Mouse (Mus musculus): ENCODE measurements around the gene Ercc5. TPM values are rescaled to one million over a fixed set of nuclear protein-coding genes. Genes with fewer than 3 reads are reported as not detected.

The Ercc5 gene
- polyA plus RNA-seq, 1 experiment from 2014 or later, result 47.6 TPM

DNA sequence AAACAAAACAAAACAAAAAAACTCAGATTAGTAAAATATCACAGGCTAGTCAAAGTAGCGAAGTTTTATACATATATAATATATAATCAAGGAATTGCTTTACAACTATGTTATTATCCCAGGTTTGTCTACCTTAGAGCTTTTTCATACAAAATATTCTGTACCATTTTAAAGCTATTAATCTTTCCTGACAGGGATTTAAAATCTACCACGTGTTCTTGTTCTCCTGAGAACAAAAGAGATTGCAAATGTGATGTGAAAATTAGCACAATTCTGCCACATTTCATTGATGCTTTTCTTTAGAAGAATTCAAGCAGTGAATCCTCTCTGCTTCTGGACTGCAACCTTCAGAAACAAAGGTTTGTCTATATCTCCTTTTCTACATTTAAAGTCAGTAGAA lies 66.9 kb downstream of the Ercc5 start:
- Histone ChIP-seq H3K9me3 (ENCODE audit: control insufficient read depth, low read length) (no peaks in the 10 kb centered on the region), H3K4me2 (replicated peaks; ENCODE audit: low read depth, low read length) (no peak overlapping the region), H3K36me3 (ENCODE audit: control insufficient read depth, insufficient read depth, low read length) (no peaks in the 10 kb centered on the region), H3K4me3 (ENCODE audit: low read depth, low read length) (no peak overlapping the region), H3K27me3 (ENCODE audit: control insufficient read depth, insufficient read depth, low read length) (no peaks in the 10 kb centered on the region), H3K27ac (ENCODE audit: low read depth, low read length) (no peak overlapping the region), H3K4me1 (replicated peaks; ENCODE audit: control insufficient read depth, insufficient read depth, low read length) (no peaks in the 10 kb centered on the region), H3K9ac (ENCODE audit: low read depth, low read length) (no peak overlapping the region)
- ATAC-seq (ENCODE audit: low FRiP score), result no peak
- no peak for DNase-seq (ENCODE audit: low spot score)
- 50% methylated on average over 2 of the region's 2 CpGs for WGBS

DNA sequence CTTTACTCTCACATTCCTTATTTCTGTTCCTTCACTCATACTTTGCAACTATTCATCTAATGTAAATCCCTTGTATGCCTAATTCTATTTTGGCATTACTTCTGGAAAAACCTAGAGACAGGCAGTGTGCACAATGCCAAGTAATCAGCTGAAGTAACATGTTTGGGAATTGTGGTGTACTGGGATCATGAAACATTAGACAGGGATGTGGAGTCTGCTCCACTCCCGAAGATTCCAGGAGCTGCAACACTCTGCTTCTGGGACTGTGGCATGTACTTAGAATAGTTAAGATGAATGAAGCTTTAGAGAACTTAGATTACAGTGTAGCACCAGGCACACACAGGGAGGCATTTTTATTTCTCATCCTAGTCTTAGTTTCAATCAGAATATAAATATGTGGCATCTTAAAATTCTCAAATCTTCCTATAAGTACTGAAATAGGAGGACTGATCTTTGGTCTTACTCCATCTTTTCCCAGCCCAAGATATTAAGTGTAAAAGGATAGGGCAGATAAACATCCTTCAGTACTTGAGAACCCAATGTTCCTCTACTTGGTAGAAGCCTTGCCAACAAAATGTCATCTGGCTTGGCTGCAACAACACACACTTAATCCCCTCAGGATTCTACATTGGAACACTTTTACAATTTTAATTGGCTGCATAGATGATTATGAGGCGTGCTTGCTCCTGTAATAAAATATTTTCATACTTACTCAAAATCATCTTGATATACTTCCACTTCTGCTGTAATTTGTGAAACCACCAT lies 69.0 kb downstream of the Ercc5 start:
- Histone ChIP-seq H3K27ac (ENCODE audit: low read depth, low read length) (no peak overlapping the region), H3K4me2 (replicated peaks; ENCODE audit: low read depth, low read length) (no peak overlapping the region), H3K4me1 (replicated peaks; ENCODE audit: control insufficient read depth, insufficient read depth, low read length) (no peaks in the 10 kb centered on the region), H3K36me3 (ENCODE audit: control insufficient read depth, insufficient read depth, low read length) (no peaks in the 10 kb centered on the region), H3K4me3 (ENCODE audit: low read depth, low read length) (no peak overlapping the region), H3K9me3 (ENCODE audit: control insufficient read depth, low read length) (no peaks in the 10 kb centered on the region), H3K9ac (ENCODE audit: low read depth, low read length) (no peak overlapping the region), H3K27me3 (ENCODE audit: control insufficient read depth, insufficient read depth, low read length) (no peaks in the 10 kb centered on the region)
- 88% methylated on average over 2 of the region's 2 CpGs for WGBS
- DNase-seq (ENCODE audit: low spot score) (no peak), ATAC-seq (ENCODE audit: low FRiP score) (no peak)

DNA sequence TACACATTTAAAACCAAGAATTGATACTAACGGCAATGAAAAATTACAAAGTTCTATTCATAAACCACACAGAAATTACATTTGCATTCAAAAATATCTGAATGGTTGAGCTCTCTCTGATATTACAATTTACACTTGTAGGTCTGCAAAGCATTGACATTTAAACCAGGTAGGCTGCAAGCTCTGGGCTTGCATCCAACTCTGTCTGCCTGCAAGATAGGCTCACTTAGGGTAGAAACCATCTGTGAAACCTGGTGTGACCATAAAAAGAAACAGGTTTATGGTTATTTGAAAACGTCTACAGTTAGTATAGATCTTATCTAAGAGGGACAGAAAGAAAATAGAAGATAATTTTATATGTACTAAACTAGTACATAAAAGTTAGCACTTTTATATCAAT lies 69.6 kb downstream of the Ercc5 start:
- ATAC-seq (ENCODE audit: low FRiP score) (no peak), DNase-seq (ENCODE audit: low spot score) (no peak)
- no peaks in the 10 kb centered on the region for H3K9me3 ChIP-seq (ENCODE audit: control insufficient read depth, low read length)
- H3K9ac ChIP-seq (ENCODE audit: low read depth, low read length), result no peak overlapping the region
- no peaks in the 10 kb centered on the region for H3K4me1 ChIP-seq (replicated peaks; ENCODE audit: control insufficient read depth, insufficient read depth, low read length)
- WGBS, result 84% methylated on average over 2 of the region's 2 CpGs
- H3K27ac ChIP-seq (ENCODE audit: low read depth, low read length), result no peak overlapping the region
- no peaks in the 10 kb centered on the region for H3K27me3 ChIP-seq (ENCODE audit: control insufficient read depth, insufficient read depth, low read length)
- H3K4me3 ChIP-seq (ENCODE audit: low read depth, low read length), result no peak overlapping the region
- no peak overlapping the region for H3K4me2 ChIP-seq (replicated peaks; ENCODE audit: low read depth, low read length)
- H3K36me3 ChIP-seq (ENCODE audit: control insufficient read depth, insufficient read depth, low read length), result no peaks in the 10 kb centered on the region

DNA sequence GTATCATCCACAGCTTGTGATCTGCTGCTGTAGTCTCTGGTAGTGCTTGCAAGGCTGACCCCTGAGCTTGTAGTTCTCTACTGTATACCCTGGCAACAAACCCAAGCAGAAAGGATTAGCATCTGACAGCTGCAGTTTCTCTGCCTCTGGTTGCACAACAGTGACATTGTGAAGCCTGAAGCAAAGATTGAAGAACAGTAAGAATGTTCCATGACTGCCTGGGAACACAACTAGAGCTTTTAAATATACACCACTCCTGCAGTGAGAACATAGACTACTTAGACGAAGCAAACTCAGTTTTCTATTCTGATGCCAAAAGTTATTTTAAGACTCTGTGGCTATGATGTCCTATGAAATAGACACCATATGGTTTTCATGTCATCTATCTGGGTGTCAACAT lies 71.3 kb downstream of the Ercc5 start, which contains the start of gene Mettl21e:
Gene Mettl21e (minus strand): TSS at position 86 of the 400 bp plus-strand sequence.
- no peak within 1 kb of the TSS for H3K9ac ChIP-seq (ENCODE audit: low read depth, low read length)
- no peak within 1 kb of the TSS for H3K4me3 ChIP-seq (ENCODE audit: low read depth, low read length)
- H3K27ac ChIP-seq (ENCODE audit: low read depth, low read length), result no peak within 1 kb of the TSS
- no peaks in the 10 kb centered on the region for H3K36me3 ChIP-seq (ENCODE audit: control insufficient read depth, insufficient read depth, low read length)
- DNase-seq (ENCODE audit: low spot score) (no peak), ATAC-seq (ENCODE audit: low FRiP score) (no peak)
- WGBS, result 79% methylated on average over 1 of the region's 1 CpGs
- no peaks in the 10 kb centered on the region for H3K9me3 ChIP-seq (ENCODE audit: control insufficient read depth, low read length)
- no peaks in the 10 kb centered on the region for H3K27me3 ChIP-seq (ENCODE audit: control insufficient read depth, insufficient read depth, low read length)
- H3K4me2 ChIP-seq (replicated peaks; ENCODE audit: low read depth, low read length), result no peak within 1 kb of the TSS
- no peaks in the 10 kb centered on the region for H3K4me1 ChIP-seq (replicated peaks; ENCODE audit: control insufficient read depth, insufficient read depth, low read length)

DNA sequence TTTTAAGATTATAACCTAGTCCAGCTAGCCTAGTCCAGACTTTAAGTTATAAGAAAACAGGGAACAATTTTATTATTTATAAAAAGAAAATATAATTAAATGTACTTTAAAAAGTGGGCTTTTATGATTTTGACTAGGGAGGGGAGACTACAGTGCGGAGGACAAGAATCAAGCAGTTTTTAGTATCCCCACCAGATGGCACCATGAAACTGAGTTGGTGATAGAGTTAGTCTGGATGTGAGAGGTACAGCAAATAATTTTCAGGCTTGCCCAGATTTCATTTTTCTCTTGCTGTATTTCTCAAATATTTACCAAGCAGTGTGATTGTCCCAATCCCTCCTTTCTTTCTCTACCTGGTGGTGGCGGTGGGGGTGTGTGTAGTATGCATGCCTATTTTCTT lies 81.5 kb downstream of the Ercc5 start:
- peak; percentile 68 for DNase-seq (ENCODE audit: low spot score)
- Histone ChIP-seq H3K4me3 (ENCODE audit: low read depth, low read length) (no peak overlapping the region), H3K4me2 (replicated peaks; ENCODE audit: low read depth, low read length) (no peak overlapping the region), H3K27me3 (ENCODE audit: control insufficient read depth, insufficient read depth, low read length) (no peaks in the 10 kb centered on the region), H3K9ac (ENCODE audit: low read depth, low read length) (no peak overlapping the region), H3K27ac (ENCODE audit: low read depth, low read length) (no peak overlapping the region), H3K4me1 (replicated peaks; ENCODE audit: control insufficient read depth, insufficient read depth, low read length) (no peaks in the 10 kb centered on the region), H3K36me3 (ENCODE audit: control insufficient read depth, insufficient read depth, low read length) (no peaks in the 10 kb centered on the region), H3K9me3 (ENCODE audit: control insufficient read depth, low read length) (no peaks in the 10 kb centered on the region)
- peak; percentile 74; the same call in 1 of the 2 replicates for ATAC-seq (ENCODE audit: low FRiP score)
- 62% methylated on average over 2 of the region's 2 CpGs for WGBS

Other genes starting within 250 kb of the Ercc5 start
- gene Tpp2, start 214.1 kb upstream of the Ercc5 start, polyA plus RNA-seq (2014; fragmentation: Nextera tagmentation; extraction: Ambion mirVana), result 68.2 and 74.1 TPM in 2 replicates
- 0.67 and 0.79 TPM in 2 replicates for gene Mettl21c, start 127.7 kb upstream of the Ercc5 start, polyA plus RNA-seq (2014; fragmentation: Nextera tagmentation; extraction: Ambion mirVana)
- 0.12 and 0.20 TPM in 2 replicates for gene Gm8251, start 85.8 kb upstream of the Ercc5 start, polyA plus RNA-seq (2014; fragmentation: Nextera tagmentation; extraction: Ambion mirVana)
- 101 and 102 TPM in 2 replicates for gene Tex30, start 45.3 kb upstream of the Ercc5 start, polyA plus RNA-seq (2014; fragmentation: Nextera tagmentation; extraction: Ambion mirVana)
- gene Kdelc1, start 28.9 kb upstream of the Ercc5 start, polyA plus RNA-seq (2014; fragmentation: Nextera tagmentation; extraction: Ambion mirVana), result 56.9 and 59.9 TPM in 2 replicates
- 25.0 and 34.4 TPM in 2 replicates for gene Bivm, start 28.8 kb upstream of the Ercc5 start, polyA plus RNA-seq (2014; fragmentation: Nextera tagmentation; extraction: Ambion mirVana)
- gene Mettl21e, start 71.2 kb downstream of the Ercc5 start, polyA plus RNA-seq (2014; fragmentation: Nextera tagmentation; extraction: Ambion mirVana), result not detected in 2 replicates

Measured in hindbrain, embryonic 11.5 days (tissue).